Mouse (Mus musculus): ENCODE results near the gene Vamp1. TPM values are rescaled to one million over a fixed set of nuclear protein-coding genes. Genes with fewer than 3 reads are reported as not detected.

The Vamp1 gene
- polyA plus RNA-seq, 1 experiment: 6.5 TPM

GRCm38 (mm10) chr6:125284250-125284649, 68.9 kb downstream of the Vamp1 start:
- no peak overlapping the region for H3K4me3 ChIP-seq
- H3K79me2 ChIP-seq (ENCODE audit: control insufficient read depth, insufficient read depth): no peaks in the 10 kb centered on the region
- H3ac ChIP-seq (ENCODE audit: control insufficient read depth, insufficient read length): no peak overlapping the region
- no peak overlapping the region for H3K4me2 ChIP-seq (ENCODE audit: low read depth)
- H3K27me3 ChIP-seq (ENCODE audit: control insufficient read depth, insufficient read depth, insufficient read length): no peaks in the 10 kb centered on the region
- TF ChIP-seq MAX (IDR thresholded peaks at IDR 0.05; ENCODE audit: low read depth) (no peak), MYOG (IDR thresholded peaks at IDR 0.05; ENCODE audit: control insufficient read depth in 1 of 3, insufficient read depth in 1 of 3, insufficient read length in 2 of 3, low read depth in 2 of 3) (no peak), REST (IDR thresholded peaks at IDR 0.05; ENCODE audit: insufficient read depth, insufficient read length) (no peak), USF1 (IDR thresholded peaks at IDR 0.05; ENCODE audit: low read depth) (no peak), TCF3 (IDR thresholded peaks at IDR 0.05; ENCODE audit: insufficient read length, low read depth) (no peak), TCF12 (IDR thresholded peaks at IDR 0.05; ENCODE audit: insufficient read depth, poor library complexity, severe bottlenecking) (no peak), POLR2AphosphoS2 (IDR thresholded peaks at IDR 0.05; ENCODE audit: insufficient read length, low read depth) (no peak), POLR2A (IDR thresholded peaks at IDR 0.05; ENCODE audit: insufficient read length, low read depth) (no peak), SRF (IDR thresholded peaks at IDR 0.05; ENCODE audit: control insufficient read depth, insufficient read length, low read depth) (no peak), E2F4 (IDR thresholded peaks at IDR 0.05; ENCODE audit: insufficient read depth) (no peak), CEBPB (IDR thresholded peaks at IDR 0.05; ENCODE audit: insufficient read depth, poor library complexity, severe bottlenecking) (no peak), MYOD1 (IDR thresholded peaks at IDR 0.05; ENCODE audit: control insufficient read depth in 1 of 3, insufficient read length in 2 of 3, low read depth in 2 of 3) (no peak)
- H3K36me3 ChIP-seq (ENCODE audit: control insufficient read depth, insufficient read depth): no peaks in the 10 kb centered on the region

- no peak for TF ChIP-seq MYOG (IDR thresholded peaks at IDR 0.05; ENCODE audit: control insufficient read depth in 1 of 3, insufficient read depth in 1 of 3, insufficient read length in 2 of 3, low read depth in 2 of 3)
- TF ChIP-seq POLR2A (IDR thresholded peaks at IDR 0.05; ENCODE audit: insufficient read length, low read depth): no peak
- Histone ChIP-seq H3K27me3 (ENCODE audit: control insufficient read depth, insufficient read depth, insufficient read length) (no peaks in the 10 kb centered on the region), H3K36me3 (ENCODE audit: control insufficient read depth, insufficient read depth) (no peaks in the 10 kb centered on the region), H3K4me3 (no peak overlapping the region), H3ac (ENCODE audit: control insufficient read depth, insufficient read length) (no peak overlapping the region), H3K4me2 (ENCODE audit: low read depth) (no peak overlapping the region), H3K79me2 (ENCODE audit: control insufficient read depth, insufficient read depth) (no peaks in the 10 kb centered on the region)
These were observed 69.4 kb downstream of the Vamp1 start for GRCm38 (mm10) chr6:125284751-125285150.

GRCm38 (mm10) chr6:125285890-125286289, 70.5 kb downstream of the Vamp1 start, which contains the start of gene Tuba3a:
Tuba3a (minus strand) TSS chr6:125286042.
- Histone ChIP-seq H3ac (ENCODE audit: control insufficient read depth, insufficient read length) (no peak within 1 kb of the TSS), H3K4me2 (ENCODE audit: low read depth) (no peak within 1 kb of the TSS), H3K27me3 (ENCODE audit: control insufficient read depth, insufficient read depth, insufficient read length) (no peaks in the 10 kb centered on the region), H3K4me3 (no peak within 1 kb of the TSS), H3K79me2 (ENCODE audit: control insufficient read depth, insufficient read depth) (no peaks in the 10 kb centered on the region), H3K36me3 (ENCODE audit: control insufficient read depth, insufficient read depth) (no peaks in the 10 kb centered on the region)
- TF ChIP-seq POLR2A (IDR thresholded peaks at IDR 0.05; ENCODE audit: insufficient read length, low read depth): no peak
- TF ChIP-seq USF1 (IDR thresholded peaks at IDR 0.05; ENCODE audit: low read depth): no peak
- TF ChIP-seq MYOD1 (IDR thresholded peaks at IDR 0.05; ENCODE audit: control insufficient read depth in 1 of 3, insufficient read length in 2 of 3, low read depth in 2 of 3): no peak
- TF ChIP-seq TCF12 (IDR thresholded peaks at IDR 0.05; ENCODE audit: insufficient read depth, poor library complexity, severe bottlenecking): no peak
- no peak for TF ChIP-seq E2F4 (IDR thresholded peaks at IDR 0.05; ENCODE audit: insufficient read depth)
- no peak for TF ChIP-seq MAX (IDR thresholded peaks at IDR 0.05; ENCODE audit: low read depth)

- Histone ChIP-seq H3K79me2 (ENCODE audit: control insufficient read depth, insufficient read depth) (no peaks in the 10 kb centered on the region), H3K4me3 (no peak overlapping the region), H3K4me2 (ENCODE audit: low read depth) (no peak overlapping the region), H3K27me3 (ENCODE audit: control insufficient read depth, insufficient read depth, insufficient read length) (no peaks in the 10 kb centered on the region), H3ac (ENCODE audit: control insufficient read depth, insufficient read length) (no peak overlapping the region), H3K36me3 (ENCODE audit: control insufficient read depth, insufficient read depth) (no peaks in the 10 kb centered on the region)
- no peak for TF ChIP-seq USF1 (IDR thresholded peaks at IDR 0.05; ENCODE audit: low read depth)
- TF ChIP-seq SRF (IDR thresholded peaks at IDR 0.05; ENCODE audit: control insufficient read depth, insufficient read length, low read depth): no peak
- TF ChIP-seq MAX (IDR thresholded peaks at IDR 0.05; ENCODE audit: low read depth): no peak
- TF ChIP-seq CEBPB (IDR thresholded peaks at IDR 0.05; ENCODE audit: insufficient read depth, poor library complexity, severe bottlenecking): no peak
These were observed 71.6 kb downstream of the Vamp1 start for GRCm38 (mm10) chr6:125286944-125287343.

GRCm38 (mm10) chr6:125288730-125289129, 73.4 kb downstream of the Vamp1 start:
- H3K36me3 ChIP-seq (ENCODE audit: control insufficient read depth, insufficient read depth): no peaks in the 10 kb centered on the region
- TF ChIP-seq REST (IDR thresholded peaks at IDR 0.05; ENCODE audit: insufficient read depth, insufficient read length) (no peak), TCF12 (IDR thresholded peaks at IDR 0.05; ENCODE audit: insufficient read depth, poor library complexity, severe bottlenecking) (no peak), SRF (IDR thresholded peaks at IDR 0.05; ENCODE audit: control insufficient read depth, insufficient read length, low read depth) (no peak), MAX (IDR thresholded peaks at IDR 0.05; ENCODE audit: low read depth) (no peak), POLR2A (IDR thresholded peaks at IDR 0.05; ENCODE audit: insufficient read length, low read depth) (no peak), MYOG (IDR thresholded peaks at IDR 0.05; ENCODE audit: control insufficient read depth in 1 of 3, insufficient read depth in 1 of 3, insufficient read length in 2 of 3, low read depth in 2 of 3) (no peak), MYOD1 (IDR thresholded peaks at IDR 0.05; ENCODE audit: control insufficient read depth in 1 of 3, insufficient read length in 2 of 3, low read depth in 2 of 3) (no peak), CEBPB (IDR thresholded peaks at IDR 0.05; ENCODE audit: insufficient read depth, poor library complexity, severe bottlenecking) (no peak), USF1 (IDR thresholded peaks at IDR 0.05; ENCODE audit: low read depth) (no peak), POLR2AphosphoS2 (IDR thresholded peaks at IDR 0.05; ENCODE audit: insufficient read length, low read depth) (no peak), E2F4 (IDR thresholded peaks at IDR 0.05; ENCODE audit: insufficient read depth) (no peak), TCF3 (IDR thresholded peaks at IDR 0.05; ENCODE audit: insufficient read length, low read depth) (no peak)
- no peak overlapping the region for H3K4me3 ChIP-seq
- no peak overlapping the region for H3ac ChIP-seq (ENCODE audit: control insufficient read depth, insufficient read length)
- no peaks in the 10 kb centered on the region for H3K79me2 ChIP-seq (ENCODE audit: control insufficient read depth, insufficient read depth)
- H3K4me2 ChIP-seq (ENCODE audit: low read depth): no peak overlapping the region
- H3K27me3 ChIP-seq (ENCODE audit: control insufficient read depth, insufficient read depth, insufficient read length): no peaks in the 10 kb centered on the region
